In the genomic region with DNA sequence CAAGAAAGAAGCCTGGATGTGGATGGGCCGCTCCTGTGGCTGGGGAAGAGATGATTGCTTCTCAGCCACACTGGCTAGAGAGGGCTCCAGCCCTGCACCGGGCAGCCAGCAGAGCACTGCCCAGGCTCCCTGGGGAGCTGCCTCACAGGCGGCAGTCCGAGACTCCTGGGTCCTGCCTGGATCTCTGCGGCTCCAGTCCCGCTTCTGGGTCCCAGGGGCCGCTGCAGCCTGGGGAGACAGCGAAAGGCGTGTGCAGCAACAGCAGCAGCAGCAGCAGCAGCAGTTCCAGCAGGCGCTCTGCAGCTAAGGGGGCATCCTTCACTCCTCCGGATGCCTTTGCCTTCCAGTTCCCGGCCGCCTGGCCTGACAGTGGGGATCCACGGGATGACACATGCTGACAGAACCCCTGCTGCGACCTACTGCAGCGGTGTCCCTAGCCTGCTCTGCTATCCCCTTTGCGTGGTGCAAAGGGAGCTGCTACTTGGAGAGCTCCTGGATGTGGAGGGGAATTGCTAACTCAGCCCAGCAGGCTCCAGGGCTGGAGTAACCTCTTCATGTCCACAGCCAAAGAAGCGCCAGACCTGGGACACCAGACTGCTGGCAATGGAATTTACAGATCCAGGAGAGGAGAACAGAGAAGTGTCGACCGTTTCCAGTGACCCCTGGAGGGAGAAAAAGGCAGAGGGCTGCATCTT, we compare ENCODE assay signal across 9 mouse cellular contexts.
A peak's percentile ranks its signal among the peaks of the same experiment; 100 is the strongest.
DNase-seq lines count a peak whose midpoint lies in the region; ATAC-seq and TF ChIP-seq lines count a peak whose summit lies in the region.
"Had no signal": no experiment of that assay in that cellular context is flagged by ENCODE, and none has a peak within 500 bp of the region (broad histone marks: within the 10 kb centered on the region; RNA-seq: fewer than 3 reads in every experiment).

No protein-coding gene starts in this region.

- H3K4me2 ChIP-seq in forebrain, embryonic 11.5 days (ENCODE audit: low read depth, low read length, severe bottlenecking) = peak overlapping the region; percentile 35; the same call in 1 of the 2 replicates
- H3K4me2 ChIP-seq in intestine, embryonic 14.5 days (ENCODE audit: low read length) = peak overlapping the region; percentile 51

- no peaks in the 10 kb centered on the region for H3K36me3 ChIP-seq in heart, adult 2 months (ENCODE audit: control insufficient read depth, insufficient read depth, low read length)
- no peaks in the 10 kb centered on the region for H3K36me3 ChIP-seq in forebrain, embryonic 11.5 days (ENCODE audit: control insufficient read depth, insufficient read depth, low read length)
- H3K36me3 ChIP-seq in intestine, embryonic 14.5 days (ENCODE audit: control insufficient read depth, insufficient read depth, low read length) = no peaks in the 10 kb centered on the region
- H3K36me3 ChIP-seq in midbrain, embryonic 10.5 days = no peaks in the 10 kb centered on the region

- no peak for TF ChIP-seq CTCF in heart, adult 2 months (IDR thresholded peaks at IDR 0.05)

- H3K79me2 ChIP-seq in heart, adult 2 months (replicated peaks; ENCODE audit: control insufficient read depth, insufficient read depth, low read length) = no peaks in the 10 kb centered on the region

- peak; percentile 6 to 21 for DNase-seq in heart, adult 2 months
- no peak for DNase-seq in heart, adult 11 months
- peak; percentile 34 for DNase-seq in Muller cell, postnatal 12 days (ENCODE audit: inconsistent ontology term)
- DNase-seq in forebrain, embryonic 11.5 days (ENCODE audit: low spot score) = peak; percentile 58
- peak; percentile 61 for DNase-seq in intestine, embryonic 14.5 days (ENCODE audit: low spot score)
- DNase-seq in midbrain, embryonic 10.5 days (ENCODE audit: low spot score) = peak; percentile 41
- DNase-seq in thymus, postnatal 14 days = no peak
- no peak for DNase-seq in urinary bladder, postnatal 25 days (ENCODE audit: low spot score)

- H3K27me3 ChIP-seq in heart, adult 2 months (ENCODE audit: control insufficient read depth, insufficient read depth, low read length) = no peaks in the 10 kb centered on the region
- H3K27me3 ChIP-seq in forebrain, embryonic 11.5 days (ENCODE audit: control insufficient read depth, insufficient read depth, low read length) = no peaks in the 10 kb centered on the region
- no peaks in the 10 kb centered on the region for H3K27me3 ChIP-seq in intestine, embryonic 14.5 days (replicated peaks; ENCODE audit: control insufficient read depth, insufficient read depth, low read length)
- peaks cover 25% of the 10 kb centered on the region for H3K27me3 ChIP-seq in midbrain, embryonic 10.5 days (ENCODE audit: low read depth, poor library complexity, severe bottlenecking)

- no peaks in the 10 kb centered on the region for H3K9me3 ChIP-seq in forebrain, embryonic 11.5 days (ENCODE audit: control insufficient read depth, low read length)
- no peaks in the 10 kb centered on the region for H3K9me3 ChIP-seq in intestine, embryonic 14.5 days (ENCODE audit: control insufficient read depth, low read length)
- H3K9me3 ChIP-seq in midbrain, embryonic 10.5 days (replicated peaks) = no peaks in the 10 kb centered on the region

- 0 out of 2 replicates have a peak, but pooled peaks have one; percentile 18 for ATAC-seq in forebrain, embryonic 11.5 days (replicated peaks; ENCODE audit: low FRiP score)
- 0 out of 2 replicates have a peak, but pooled peaks have one; percentile 27 for ATAC-seq in intestine, embryonic 14.5 days (replicated peaks; ENCODE audit: low FRiP score, low TSS enrichment, low read depth)

- no peak for TF ChIP-seq EP300 in heart, adult 2 months (IDR thresholded peaks at IDR 0.05; ENCODE audit: insufficient read depth, low read depth, low read length)

- no peak for TF ChIP-seq POLR2A in heart, adult 2 months (IDR thresholded peaks at IDR 0.05; ENCODE audit: insufficient read depth, low read depth, low read length)

- H3K4me3 ChIP-seq in heart, adult 2 months = no peak overlapping the region
- H3K4me3 ChIP-seq in forebrain, embryonic 11.5 days (ENCODE audit: low read depth, low read length) = no peak overlapping the region
- peak overlapping the region; percentile 20; the same call in 1 of the 2 replicates for H3K4me3 ChIP-seq in intestine, embryonic 14.5 days (ENCODE audit: low read depth, low read length)
- peak overlapping the region; percentile 46 for H3K4me3 ChIP-seq in midbrain, embryonic 10.5 days
- H3K4me3 ChIP-seq: erythroblast, embryonic 14.5 days had no signal

- no peaks in the 10 kb centered on the region for H3K4me1 ChIP-seq in heart, adult 2 months (ENCODE audit: control insufficient read depth, insufficient read depth, low read length)
- H3K4me1 ChIP-seq in forebrain, embryonic 11.5 days (replicated peaks; ENCODE audit: control insufficient read depth, insufficient read depth, low read length) = no peaks in the 10 kb centered on the region
- peaks cover 6% of the 10 kb centered on the region for H3K4me1 ChIP-seq in intestine, embryonic 14.5 days (replicated peaks; ENCODE audit: control insufficient read depth, insufficient read depth, low read length)
- H3K4me1 ChIP-seq in midbrain, embryonic 10.5 days = peaks cover 10% of the 10 kb centered on the region

- intact Hi-C loops in heart, adult 2 months (cut with DNase I) = no loop called here

- no peak overlapping the region for H3K9ac ChIP-seq in heart, adult 2 months (ENCODE audit: low read depth, low read length)
- H3K9ac ChIP-seq in forebrain, embryonic 11.5 days (ENCODE audit: low read length) = peak overlapping the region; percentile 14
- H3K9ac ChIP-seq in intestine, embryonic 14.5 days (ENCODE audit: low read length) = peak overlapping the region; percentile 30; the same call in 1 of the 2 replicates

- no peak overlapping the region for H3K27ac ChIP-seq in heart, adult 2 months
- no peak overlapping the region for H3K27ac ChIP-seq in forebrain, embryonic 11.5 days (ENCODE audit: low read depth, low read length)
- no peak overlapping the region for H3K27ac ChIP-seq in intestine, embryonic 14.5 days (ENCODE audit: low read depth)
- H3K27ac ChIP-seq in midbrain, embryonic 10.5 days (replicated peaks) = peak overlapping the region; percentile 69

- WGBS in heart, adult 2 months = 7% methylated on average over 20 of the region's 20 CpGs
- 3% methylated on average over 20 of the region's 20 CpGs for WGBS in forebrain, embryonic 11.5 days
- 3% methylated on average over 20 of the region's 20 CpGs for whole genome bisulfite sequencing in intestine, embryonic 14.5 days
- WGBS in midbrain, embryonic 10.5 days = 3% methylated on average over 20 of the region's 20 CpGs

Comparison
In these comparisons a context has a peak if more than half of its experiments do, and no peak if none do; other contexts are left out.
1. DNase-seq: peak in heart, adult 2 months (2 of 2), Muller cell, postnatal 12 days (single experiment), forebrain, embryonic 11.5 days (single experiment), intestine, embryonic 14.5 days (single experiment) and midbrain, embryonic 10.5 days (single experiment); none in heart, adult 11 months (single experiment), thymus, postnatal 14 days (single experiment) and urinary bladder, postnatal 25 days (single experiment).
2. H3K4me3 ChIP-seq: peak in intestine, embryonic 14.5 days (single experiment) and midbrain, embryonic 10.5 days (single experiment); none in heart, adult 2 months (single experiment) and forebrain, embryonic 11.5 days (single experiment).